In genomic region chr10:128337306-128338181, GRCm38 (mm10) we compare ENCODE assay signal across 7 mouse cellular contexts. TPM values are rescaled to one million over a fixed set of nuclear protein-coding genes. Genes with fewer than 3 reads are reported as not detected.
DNase-seq lines count a peak whose midpoint lies in the region; ATAC-seq and TF ChIP-seq lines count a peak whose summit lies in the region.

Gene Cs (plus strand): TSS chr10:128337734.

- H3K36me3 ChIP-seq in embryonic facial prominence, embryonic 10.5 days (replicated peaks) = peaks cover 29% of the 10 kb centered on the region
- H3K36me3 ChIP-seq in intestine, postnatal 0 days (ENCODE audit: control insufficient read depth, insufficient read depth) = no peaks in the 10 kb centered on the region; the same call in 1 of the 2 replicates
- H3K36me3 ChIP-seq in midbrain, embryonic 12.5 days = peaks cover 5% of the 10 kb centered on the region
- H3K36me3 ChIP-seq in small intestine, adult 2 months (ENCODE audit: control insufficient read depth, insufficient read depth, low read length) = peaks cover 12% of the 10 kb centered on the region

- 0 out of 2 replicates have a peak, but pooled peaks have one; percentile 2 for TF ChIP-seq CTCF in intestine, postnatal 0 days (IDR thresholded peaks at IDR 0.05; ENCODE audit: low read depth)
- no peak for TF ChIP-seq CTCF in small intestine, adult 2 months (IDR thresholded peaks at IDR 0.05; ENCODE audit: extremely low read depth, insufficient read length, insufficient replicate concordance, low read depth, low read length)

- peak; percentile 72 for TF ChIP-seq POLR2A in small intestine, adult 2 months (IDR thresholded peaks at IDR 0.05; ENCODE audit: low read depth, low read length)

- H3K9ac ChIP-seq in intestine, postnatal 0 days (ENCODE audit: low read depth, low read length) = peak within 1 kb of the TSS; percentile 82
- H3K9ac ChIP-seq in midbrain, embryonic 12.5 days (replicated peaks) = peak within 1 kb of the TSS; percentile 90

- H3K4me3 ChIP-seq in embryonic facial prominence, embryonic 10.5 days = peak within 1 kb of the TSS; percentile 84
- H3K4me3 ChIP-seq in intestine, postnatal 0 days (ENCODE audit: low read depth, low read length) = peak within 1 kb of the TSS; percentile 62
- H3K4me3 ChIP-seq in midbrain, embryonic 12.5 days = peak within 1 kb of the TSS; percentile 90
- H3K4me3 ChIP-seq in small intestine, adult 2 months (ENCODE audit: low read depth, low read length) = peak within 1 kb of the TSS; percentile 76

- ATAC-seq in intestine, postnatal 0 days = peak; percentile 92
- peak; percentile 99 for ATAC-seq in midbrain, embryonic 12.5 days (ENCODE audit: low FRiP score, low read depth)

- H3K9me3 ChIP-seq in embryonic facial prominence, embryonic 10.5 days = no peaks in the 10 kb centered on the region
- H3K9me3 ChIP-seq in intestine, postnatal 0 days (ENCODE audit: control insufficient read depth) = no peaks in the 10 kb centered on the region
- no peaks in the 10 kb centered on the region for H3K9me3 ChIP-seq in midbrain, embryonic 12.5 days

- H3K27ac ChIP-seq in embryonic facial prominence, embryonic 10.5 days (replicated peaks) = peak within 1 kb of the TSS; percentile 92
- peak within 1 kb of the TSS; percentile 94 for H3K27ac ChIP-seq in intestine, postnatal 0 days (ENCODE audit: low read depth, low read length)
- H3K27ac ChIP-seq in midbrain, embryonic 12.5 days (replicated peaks) = peak within 1 kb of the TSS; percentile 89
- peak within 1 kb of the TSS; percentile 95 for H3K27ac ChIP-seq in small intestine, adult 2 months (ENCODE audit: insufficient read depth, low read depth, low read length)

- WGBS in embryonic facial prominence, embryonic 10.5 days = 2% methylated on average over 61 of the region's 61 CpGs
- under 1% methylated on average over 61 of the region's 61 CpGs for WGBS in intestine, postnatal 0 days
- WGBS in midbrain, embryonic 12.5 days = 1% methylated on average over 61 of the region's 61 CpGs
- WGBS in small intestine, adult 2 months = under 1% methylated on average over 61 of the region's 61 CpGs

- peaks cover 26% of the 10 kb centered on the region for H3K4me1 ChIP-seq in embryonic facial prominence, embryonic 10.5 days
- H3K4me1 ChIP-seq in intestine, postnatal 0 days (replicated peaks; ENCODE audit: control insufficient read depth, insufficient read depth, low read length) = peaks cover 3% of the 10 kb centered on the region; the same call in 1 of the 2 replicates
- H3K4me1 ChIP-seq in midbrain, embryonic 12.5 days = peaks cover 19% of the 10 kb centered on the region
- H3K4me1 ChIP-seq in small intestine, adult 2 months (ENCODE audit: control insufficient read depth, insufficient read depth, insufficient read length, low read length) = peaks cover 2% of the 10 kb centered on the region

- DNase-seq in adrenal gland, postnatal 10 days = peak; percentile 99
- peak; percentile 99 for DNase-seq in embryonic facial prominence, embryonic 10.5 days (ENCODE audit: low spot score)
- no peak for DNase-seq in gonadal fat pad, adult 2 months (ENCODE audit: low read depth)
- DNase-seq in left cerebral cortex, postnatal 4 days = peak; percentile 99

- H3K27me3 ChIP-seq in embryonic facial prominence, embryonic 10.5 days (replicated peaks; ENCODE audit: low read depth, poor library complexity, severe bottlenecking) = no peaks in the 10 kb centered on the region
- H3K27me3 ChIP-seq in intestine, postnatal 0 days (replicated peaks; ENCODE audit: control insufficient read depth, insufficient read depth, low read length) = no peaks in the 10 kb centered on the region
- H3K27me3 ChIP-seq in midbrain, embryonic 12.5 days = no peaks in the 10 kb centered on the region
- no peaks in the 10 kb centered on the region for H3K27me3 ChIP-seq in small intestine, adult 2 months (ENCODE audit: control insufficient read depth, insufficient read depth, low read length)

- intact Hi-C loops in left cerebral cortex, postnatal 4 days (cut with DNase I) = no loop called here

- peak within 1 kb of the TSS; percentile 82 for H3K4me2 ChIP-seq in intestine, postnatal 0 days (replicated peaks; ENCODE audit: low read depth)
- peak within 1 kb of the TSS; percentile 91 for H3K4me2 ChIP-seq in midbrain, embryonic 12.5 days (replicated peaks)

RNA-seq across cellular contexts. Expression of gene Cs, which starts in this region (rescaled TPM):
- total RNA-seq in adrenal gland, postnatal 10 days (2021) = 1,000 to 10,000 TPM; 1,048 to 1,207 TPM
- polyA plus RNA-seq in embryonic facial prominence, embryonic 10.5 days (2016; fragmentation: Nextera tagmentation; extraction: Ambion mirVana) = 244 and 258 TPM in 2 replicates
- polyA plus RNA-seq in gonadal fat pad, adult 2 months (2012; rRNA removed) = 252 and 282 TPM in 2 replicates
- polyA plus RNA-seq in intestine, postnatal 0 days (2015; fragmentation: Nextera tagmentation; extraction: Ambion mirVana) = 248 and 266 TPM in 2 replicates
- 100 to 1,000 TPM; 236 to 250 TPM for total RNA-seq in left cerebral cortex, postnatal 4 days (2021)
- 205 and 209 TPM in 2 replicates for polyA plus RNA-seq in midbrain, embryonic 12.5 days (2016; fragmentation: Nextera tagmentation; extraction: Ambion mirVana)
- 233 and 588 TPM in 2 replicates for polyA plus RNA-seq in small intestine, adult 2 months (2012; rRNA removed)

Comparison
In these comparisons a context has a peak if more than half of its experiments do, and no peak if none do; other contexts are left out.
1. RNA of gene Cs (total RNA-seq): 1,048 to 1,207 TPM in adrenal gland, postnatal 10 days; 236 to 250 TPM in left cerebral cortex, postnatal 4 days; every median in the first group is over 4 times any median in the second.
2. Peak in every context shown above with its lines, with median percentiles within 50 percentile points of each other: H3K27ac ChIP-seq and H3K4me3 ChIP-seq.